In genomic region chr11:17733075-17733474, GRCm38 (mm10) we compare ENCODE assay signal across 31 mouse cellular contexts.
"Had no signal": no experiment of that assay in that cellular context is flagged by ENCODE, and none has a peak within 500 bp of the region (broad histone marks: within the 10 kb centered on the region; RNA-seq: fewer than 3 reads in every experiment).

No protein-coding gene starts in this region.

- H3K36me3 ChIP-seq: heart, embryonic 12.5 days; heart, embryonic 13.5 days; heart, embryonic 15.5 days; hindbrain, embryonic 10.5 days; hindbrain, embryonic 12.5 days; hindbrain, embryonic 13.5 days; hindbrain, embryonic 15.5 days; intestine, embryonic 15.5 days; kidney, embryonic 15.5 days had no signal

- H3K9ac ChIP-seq: heart, embryonic 12.5 days; heart, embryonic 13.5 days; heart, embryonic 15.5 days; hindbrain, embryonic 12.5 days; hindbrain, embryonic 13.5 days; hindbrain, embryonic 14.5 days; hindbrain, embryonic 15.5 days; intestine, embryonic 15.5 days; kidney, embryonic 15.5 days had no signal

- H3K27me3 ChIP-seq: heart, embryonic 12.5 days; heart, embryonic 13.5 days; heart, embryonic 15.5 days; hindbrain, embryonic 12.5 days; hindbrain, embryonic 13.5 days; hindbrain, embryonic 15.5 days; intestine, embryonic 15.5 days; kidney, embryonic 15.5 days had no signal

- H3K27ac ChIP-seq: heart, embryonic 13.5 days; heart, embryonic 15.5 days; hindbrain, embryonic 10.5 days; hindbrain, embryonic 12.5 days; hindbrain, embryonic 13.5 days; hindbrain, embryonic 14.5 days; hindbrain, embryonic 15.5 days; hindbrain, postnatal 0 days; intestine, embryonic 15.5 days; kidney, embryonic 15.5 days; kidney, postnatal 0 days; layer of hippocampus, adult 2 months; left cerebral cortex, adult 2 months had no signal

- H3K4me2 ChIP-seq: heart, embryonic 11.5 days; heart, embryonic 12.5 days; heart, embryonic 13.5 days; heart, embryonic 15.5 days; hindbrain, embryonic 12.5 days; hindbrain, embryonic 13.5 days; hindbrain, embryonic 14.5 days; hindbrain, embryonic 15.5 days; intestine, embryonic 15.5 days; kidney, embryonic 15.5 days had no signal

- H3K9me3 ChIP-seq: heart, embryonic 12.5 days; heart, embryonic 13.5 days; heart, embryonic 15.5 days; hindbrain, embryonic 10.5 days; hindbrain, embryonic 12.5 days; hindbrain, embryonic 13.5 days; hindbrain, embryonic 15.5 days; intestine, embryonic 15.5 days; kidney, embryonic 15.5 days had no signal

- H3K4me1 ChIP-seq: heart, embryonic 12.5 days; heart, embryonic 15.5 days; hindbrain, embryonic 10.5 days; hindbrain, embryonic 12.5 days; hindbrain, embryonic 13.5 days; hindbrain, embryonic 15.5 days; intestine, embryonic 15.5 days; kidney, embryonic 15.5 days had no signal

- DNase-seq: heart, postnatal 10 days; heart, postnatal 14 days; heart, postnatal 36 days; heart, postnatal 4 days; kidney, adult 11 months; kidney, adult 18-20 months; kidney, adult 2 months; kidney, adult 8-10 months; kidney, adult 9 months; kidney, postnatal 10 days; kidney, postnatal 14 days; kidney, postnatal 25 days; kidney, postnatal 36 days; kidney, postnatal 4 days; layer of hippocampus, adult 9-11 months; layer of hippocampus, postnatal 36 days had no signal

- H3K4me3 ChIP-seq: heart, embryonic 12.5 days; heart, embryonic 13.5 days; heart, embryonic 15.5 days; hindbrain, embryonic 10.5 days; hindbrain, embryonic 12.5 days; hindbrain, embryonic 13.5 days; hindbrain, embryonic 15.5 days; intestine, embryonic 15.5 days; kidney, embryonic 15.5 days; layer of hippocampus, adult 2 months; left cerebral cortex, adult 2 months had no signal
